Mouse (Mus musculus) stomach, postnatal 0 days (tissue): Measurements from ENCODE around the gene Pknox2.

Experiments
- CTCF ChIP-seq: IDR thresholded peaks from 2 replicates; pipeline ENCODE4 v1.5.1; 2016; ENCODE audit warnings: antibody characterized with exemption, low read depth, mild to moderate bottlenecking, moderate library complexity
- EP300 ChIP-seq: optimal IDR thresholded peaks from 2 replicates; pipeline ENCODE3; 2016; ENCODE audit warnings: antibody characterized with exemption

- TF ChIP-seq CTCF (no peak), EP300 (no peak)
Observed at GRCm38 (mm10) chr9:36850091-36850490, 297.1 kb downstream of the Pknox2 start.
